ENCODE assay signal across 16 mouse cellular contexts in genomic region chr13:83601741-83602140, GRCm38 (mm10).
DNase-seq lines count a peak whose midpoint lies in the region; ATAC-seq lines count a peak whose summit lies in the region.
"Had no signal": no experiment of that assay in that cellular context is flagged by ENCODE, and none has a peak within 500 bp of the region (broad histone marks: within the 10 kb centered on the region; RNA-seq: fewer than 3 reads in every experiment).

No protein-coding gene starts in this region.

- ATAC-seq in granulocyte monocyte progenitor cell, adult 5-6 weeks (replicated peaks; ENCODE audit: poor library complexity, severe bottlenecking) = peak; percentile 60
- ATAC-seq in monocyte, adult 5-6 weeks (replicated peaks; ENCODE audit: insufficient number of reproducible peaks, low FRiP score, low TSS enrichment, poor library complexity, severe bottlenecking) = peak; percentile 80; the same call in 1 of the 2 replicates
- ATAC-seq: activated CD4-positive, CD25-positive, alpha-beta regulatory T cell, adult 4 months; forebrain, embryonic 16.5 days; intestine, embryonic 16.5 days; Patski had no signal

- DNase-seq in 416B (ENCODE audit: low read depth) = peak; percentile 59
- DNase-seq in A20 (ENCODE audit: low read depth, low spot score) = peak; percentile 44
- no peak for DNase-seq in natural killer cell, adult 2 months (ENCODE audit: low spot score in 2 of 2)
- no peak for DNase-seq in embryo, embryonic 10 days (ENCODE audit: low spot score)
- DNase-seq in spleen, postnatal 36 days (ENCODE audit: low spot score in 2 of 2) = no peak
- DNase-seq: adrenal gland, postnatal 14 days; cerebellum, adult 2 months; cerebellum, postnatal 10 days; gastrocnemius, postnatal 25 days; heart, postnatal 14 days had no signal

Comparison
In these comparisons a context has a peak if more than half of its experiments do, and no peak if none do; other contexts are left out.
1. DNase-seq: peak in 416B (single experiment) and A20 (single experiment); none in natural killer cell, adult 2 months (0 of 2), embryo, embryonic 10 days (single experiment) and spleen, postnatal 36 days (0 of 2).